Mouse (Mus musculus) kidney, postnatal 10 days (tissue): Measurements from ENCODE around the gene Cabp2.

Experiments used
- DNase-seq: peaks from one replicate; pipeline ENCODE4 v3.0.0; 2021; ENCODE audit warnings: mixed read lengths

Gene Cabp2

GRCm38 (mm10) chr19:4083826-4084225 is 2.4 kb downstream of the Cabp2 start:
- DNase-seq = no peak

- peak; percentile 44 for DNase-seq
Measured at GRCm38 (mm10) chr19:4084984-4085383, 3.6 kb downstream of the Cabp2 start.

GRCm38 (mm10) chr19:4086156-4086555 is 4.8 kb downstream of the Cabp2 start:
- no peak for DNase-seq

GRCm38 (mm10) chr19:4087090-4087489 is 5.7 kb downstream of the Cabp2 start:
- no peak for DNase-seq

GRCm38 (mm10) chr19:4088146-4088545 is 6.8 kb downstream of the Cabp2 start:
- no peak for DNase-seq

- DNase-seq = no peak
Measured at GRCm38 (mm10) chr19:4089128-4089527, 7.8 kb downstream of the Cabp2 start.

- DNase-seq = no peak
Measured at GRCm38 (mm10) chr19:4090446-4090845, 9.1 kb downstream of the Cabp2 start.

- DNase-seq = no peak
Measured at GRCm38 (mm10) chr19:4091383-4091782, 10.0 kb downstream of the Cabp2 start.

- DNase-seq = no peak
Measured at GRCm38 (mm10) chr19:4092750-4093149, 11.4 kb downstream of the Cabp2 start.

- no peak for DNase-seq
Measured at GRCm38 (mm10) chr19:4093772-4094171, 12.4 kb downstream of the Cabp2 start.

- DNase-seq = no peak
Measured at GRCm38 (mm10) chr19:4094348-4094747, 13.0 kb downstream of the Cabp2 start.

- DNase-seq = no peak
Measured at GRCm38 (mm10) chr19:4094774-4095303, 13.5 kb downstream of the Cabp2 start.

- no peak for DNase-seq
Measured at GRCm38 (mm10) chr19:4095802-4096201, 14.4 kb downstream of the Cabp2 start.

- DNase-seq = peak; percentile 100
Measured at GRCm38 (mm10) chr19:4096642-4097440, 15.5 kb downstream of the Cabp2 start, which contains the start of gene Cdk2ap2. Gene Cdk2ap2, plus strand, starts transcription at chr19:4097182.

- DNase-seq = peak; percentile 88
Measured at GRCm38 (mm10) chr19:4097441-4097825, 16.1 kb downstream of the Cabp2 start.

GRCm38 (mm10) chr19:4098426-4098825 is 17.0 kb downstream of the Cabp2 start:
- peak; percentile 39 for DNase-seq

GRCm38 (mm10) chr19:4099056-4099455 is 17.7 kb downstream of the Cabp2 start:
- DNase-seq = peak; percentile 97

- peak; percentile 89 for DNase-seq
Measured at GRCm38 (mm10) chr19:4099837-4100717, 18.7 kb downstream of the Cabp2 start, which contains the start of gene Pitpnm1. Gene Pitpnm1, plus strand, starts transcription at chr19:4099998.

- peak; percentile 66 for DNase-seq
Measured at GRCm38 (mm10) chr19:4100718-4101261, 19.4 kb downstream of the Cabp2 start.

GRCm38 (mm10) chr19:4101466-4101865 is 20.1 kb downstream of the Cabp2 start:
- no peak for DNase-seq

- no peak for DNase-seq
Measured at GRCm38 (mm10) chr19:4102049-4102448, 20.7 kb downstream of the Cabp2 start.

- no peak for DNase-seq
Measured at GRCm38 (mm10) chr19:4102626-4103025, 21.2 kb downstream of the Cabp2 start.

- DNase-seq = no peak
Measured at GRCm38 (mm10) chr19:4103294-4103693, 21.9 kb downstream of the Cabp2 start.
